Mouse (Mus musculus): ENCODE measurements around the gene Hscb. TPM values are rescaled to one million over a fixed set of nuclear protein-coding genes. Genes with fewer than 3 reads are reported as not detected.
"Not testable (repeated sequence)": the region's sequence is repeated elsewhere in the genome, so short reads cannot be mapped to it uniquely, and the experiment has no call there.

Gene Hscb
- polyA plus RNA-seq, 1 experiment from 2014 or later = 25.0 TPM

GRCm38 (mm10) chr5:110839038-110839677 lies 419 bp downstream of the Hscb start:
- Histone ChIP-seq H3K4me3 (ENCODE audit: low read depth, low read length) (peak overlapping the region; percentile 45), H3K9me3 (ENCODE audit: control insufficient read depth, low read length) (no peaks in the 10 kb centered on the region), H3K36me3 (ENCODE audit: control insufficient read depth, insufficient read depth, low read length) (no peaks in the 10 kb centered on the region; the same call in 1 of the 2 replicates), H3K4me1 (ENCODE audit: control insufficient read depth, insufficient read depth, low read length) (no peaks in the 10 kb centered on the region), H3K27ac (ENCODE audit: low read depth, low read length) (no peak overlapping the region), H3K4me2 (peak overlapping the region; percentile 81), H3K9ac (ENCODE audit: low read length) (peak overlapping the region; percentile 62), H3K27me3 (ENCODE audit: control insufficient read depth, insufficient read depth, low read length) (no peaks in the 10 kb centered on the region)
- ATAC-seq (ENCODE audit: low FRiP score) = no peak; the same call in 1 of the 2 replicates
- DNase-seq (ENCODE audit: low spot score, missing footprints) = peak; percentile 85
- WGBS = 7% methylated on average over 28 of the region's 28 CpGs

DNA sequence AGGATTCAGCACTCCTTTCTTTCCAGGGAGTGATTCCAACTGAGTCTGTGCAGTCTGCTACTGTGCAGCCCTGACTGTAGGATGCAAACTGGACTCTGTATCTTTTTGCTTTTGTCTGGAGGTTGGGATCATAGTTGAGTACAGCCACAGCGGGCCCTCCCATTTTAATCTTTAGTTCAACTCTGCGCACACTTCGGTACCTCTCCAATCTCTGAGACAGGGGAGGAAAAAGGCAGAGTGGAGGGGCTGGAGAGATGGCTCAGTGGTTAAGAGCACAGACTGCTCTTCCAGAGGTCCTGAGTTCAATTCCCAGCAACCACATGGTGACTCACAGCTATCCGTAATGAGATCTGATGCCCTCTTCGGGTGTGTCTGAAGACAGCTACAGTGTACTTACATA lies 1.6 kb downstream of the Hscb start:
- not testable (repeated sequence) for ATAC-seq (ENCODE audit: low FRiP score); DNase-seq (ENCODE audit: low spot score, missing footprints); H3K36me3 ChIP-seq (ENCODE audit: control insufficient read depth, insufficient read depth, low read length); H3K9me3 ChIP-seq (ENCODE audit: control insufficient read depth, low read length); H3K27me3 ChIP-seq (ENCODE audit: control insufficient read depth, insufficient read depth, low read length); H3K4me1 ChIP-seq (ENCODE audit: control insufficient read depth, insufficient read depth, low read length); H3K4me2 ChIP-seq; H3K9ac ChIP-seq (ENCODE audit: low read length); H3K27ac ChIP-seq (ENCODE audit: low read depth, low read length); H3K4me3 ChIP-seq (ENCODE audit: low read depth, low read length)
- WGBS = 89% methylated on average over 5 of the region's 5 CpGs

DNA sequence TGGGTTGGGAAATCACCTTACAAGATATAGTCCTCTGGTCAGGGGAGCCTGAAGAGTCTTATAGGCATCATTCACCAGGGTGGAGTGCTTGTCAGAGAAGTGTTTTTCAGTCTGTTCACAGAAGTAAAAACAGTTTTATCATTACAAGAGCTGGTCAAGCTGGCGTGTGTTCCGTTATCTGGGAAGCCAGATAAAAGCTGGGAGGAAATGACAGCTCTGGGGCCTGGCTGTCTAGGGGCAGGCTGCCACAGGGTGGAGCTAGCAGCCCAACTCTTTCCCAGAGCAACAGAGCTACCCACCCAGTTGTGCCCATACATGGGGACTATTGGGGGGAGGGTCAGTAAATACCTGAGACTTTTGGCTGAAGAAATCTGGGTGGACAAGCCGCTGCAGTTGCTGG lies 3.6 kb downstream of the Hscb start:
- no peaks in the 10 kb centered on the region for H3K4me1 ChIP-seq (ENCODE audit: control insufficient read depth, insufficient read depth, low read length)
- DNase-seq (ENCODE audit: low spot score, missing footprints) = peak; percentile 85
- H3K36me3 ChIP-seq (ENCODE audit: control insufficient read depth, insufficient read depth, low read length) = no peaks in the 10 kb centered on the region; the same call in 1 of the 2 replicates
- WGBS = 28% methylated on average over 3 of the region's 3 CpGs
- no peaks in the 10 kb centered on the region for H3K9me3 ChIP-seq (ENCODE audit: control insufficient read depth, low read length)
- H3K4me2 ChIP-seq = no peak overlapping the region
- H3K4me3 ChIP-seq (ENCODE audit: low read depth, low read length) = no peak overlapping the region
- H3K9ac ChIP-seq (ENCODE audit: low read length) = no peak overlapping the region
- ATAC-seq (ENCODE audit: low FRiP score) = no peak
- no peaks in the 10 kb centered on the region for H3K27me3 ChIP-seq (ENCODE audit: control insufficient read depth, insufficient read depth, low read length)
- H3K27ac ChIP-seq (ENCODE audit: low read depth, low read length) = no peak overlapping the region

DNA sequence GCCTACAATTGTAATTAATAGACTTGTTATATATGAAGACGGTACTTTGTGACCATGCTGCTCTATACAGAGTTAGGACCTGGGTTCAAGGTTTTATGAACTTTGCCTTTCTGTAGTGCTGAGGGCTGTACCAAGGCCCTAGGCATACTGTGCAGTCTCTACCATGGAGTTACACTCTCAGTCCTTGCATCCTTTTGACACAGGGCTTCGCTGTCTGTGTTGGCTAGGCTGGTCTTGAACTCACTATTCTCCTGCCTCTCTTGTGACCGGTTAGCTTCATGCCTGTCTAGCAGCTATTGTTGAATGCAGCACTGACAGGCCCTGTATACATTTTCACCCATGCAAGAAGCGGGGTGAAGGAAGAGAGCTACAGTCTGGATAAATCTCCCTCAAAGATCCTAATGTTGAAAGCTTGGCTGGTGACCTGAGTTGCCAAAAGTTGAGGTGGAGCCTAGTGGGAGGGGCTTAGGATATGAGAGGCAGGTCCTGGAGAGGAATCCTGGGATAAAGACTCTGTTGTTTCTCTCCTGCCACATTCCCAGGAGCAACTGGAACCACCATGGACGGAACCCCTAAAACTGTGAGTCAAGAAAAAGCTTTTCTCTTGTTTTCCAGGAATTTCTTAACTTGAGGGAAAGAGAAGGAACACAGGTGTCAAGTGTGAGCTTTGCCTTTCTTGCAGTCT lies 8.4 kb downstream of the Hscb start:
- Histone ChIP-seq H3K9me3 (ENCODE audit: control insufficient read depth, low read length) (no peaks in the 10 kb centered on the region), H3K4me1 (ENCODE audit: control insufficient read depth, insufficient read depth, low read length) (no peaks in the 10 kb centered on the region), H3K27me3 (ENCODE audit: control insufficient read depth, insufficient read depth, low read length) (no peaks in the 10 kb centered on the region), H3K36me3 (ENCODE audit: control insufficient read depth, insufficient read depth, low read length) (no peaks in the 10 kb centered on the region; the same call in 1 of the 2 replicates), H3K4me2 (no peak overlapping the region), H3K9ac (ENCODE audit: low read length) (no peak overlapping the region), H3K4me3 (ENCODE audit: low read depth, low read length) (no peak overlapping the region), H3K27ac (ENCODE audit: low read depth, low read length) (no peak overlapping the region)
- 89% methylated on average over 5 of the region's 5 CpGs for WGBS
- DNase-seq (ENCODE audit: low spot score, missing footprints) (no peak), ATAC-seq (ENCODE audit: low FRiP score) (no peak)

GRCm38 (mm10) chr5:110827576-110827975 lies 12.0 kb downstream of the Hscb start:
- H3K27me3 ChIP-seq (ENCODE audit: control insufficient read depth, insufficient read depth, low read length) = no peaks in the 10 kb centered on the region
- no peaks in the 10 kb centered on the region for H3K9me3 ChIP-seq (ENCODE audit: control insufficient read depth, low read length)
- H3K4me1 ChIP-seq (ENCODE audit: control insufficient read depth, insufficient read depth, low read length) = no peaks in the 10 kb centered on the region
- H3K9ac ChIP-seq (ENCODE audit: low read length) = no peak overlapping the region
- H3K4me2 ChIP-seq = no peak overlapping the region
- no peak overlapping the region for H3K4me3 ChIP-seq (ENCODE audit: low read depth, low read length)
- DNase-seq (ENCODE audit: low spot score, missing footprints) (no peak), ATAC-seq (ENCODE audit: low FRiP score) (no peak)
- H3K27ac ChIP-seq (ENCODE audit: low read depth, low read length) = no peak overlapping the region
- H3K36me3 ChIP-seq (ENCODE audit: control insufficient read depth, insufficient read depth, low read length) = no peaks in the 10 kb centered on the region
- 89% methylated on average over 5 of the region's 5 CpGs for WGBS

DNA sequence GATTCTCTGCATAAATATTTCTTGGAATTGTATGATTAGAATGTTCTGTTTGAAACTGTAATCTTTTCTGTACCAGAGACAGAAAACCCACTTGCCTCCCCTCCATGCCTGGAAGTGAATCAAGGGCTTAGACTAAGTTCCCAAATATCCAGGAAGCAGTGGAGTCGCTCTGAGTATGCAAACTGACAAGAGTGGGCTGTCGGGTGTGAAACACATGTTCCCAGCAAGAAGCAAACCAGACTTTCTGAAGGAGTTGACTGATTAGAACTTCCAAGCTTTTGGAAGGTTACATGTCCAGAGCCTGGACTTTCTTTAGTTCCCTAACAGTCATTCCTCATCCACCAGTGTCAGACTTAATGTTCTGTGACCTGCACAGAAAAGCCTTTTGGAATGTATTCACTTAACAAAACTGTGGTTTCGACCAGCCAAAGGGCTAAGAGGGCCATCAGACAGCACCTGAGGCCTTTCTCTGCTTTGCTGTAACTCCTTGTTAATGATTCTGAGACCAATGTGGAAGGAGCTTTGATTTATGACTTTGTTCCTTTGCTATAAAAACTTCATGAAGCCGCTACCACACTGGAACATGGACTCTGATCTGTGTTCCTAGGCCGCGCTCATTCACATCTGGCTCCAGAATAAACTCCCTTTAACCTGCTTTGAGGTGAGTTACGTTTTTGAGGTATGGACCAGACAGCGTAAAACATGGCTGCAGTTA lies 12.6 kb downstream of the Hscb start:
- Histone ChIP-seq H3K27ac (ENCODE audit: low read depth, low read length) (no peak overlapping the region), H3K9me3 (ENCODE audit: control insufficient read depth, low read length) (no peaks in the 10 kb centered on the region), H3K36me3 (ENCODE audit: control insufficient read depth, insufficient read depth, low read length) (no peaks in the 10 kb centered on the region), H3K9ac (ENCODE audit: low read length) (no peak overlapping the region), H3K4me1 (ENCODE audit: control insufficient read depth, insufficient read depth, low read length) (no peaks in the 10 kb centered on the region), H3K27me3 (ENCODE audit: control insufficient read depth, insufficient read depth, low read length) (no peaks in the 10 kb centered on the region), H3K4me3 (ENCODE audit: low read depth, low read length) (no peak overlapping the region), H3K4me2 (no peak overlapping the region)
- DNase-seq (ENCODE audit: low spot score, missing footprints) (no peak), ATAC-seq (ENCODE audit: low FRiP score) (no peak)
- WGBS = 91% methylated on average over 8 of the region's 8 CpGs

DNA sequence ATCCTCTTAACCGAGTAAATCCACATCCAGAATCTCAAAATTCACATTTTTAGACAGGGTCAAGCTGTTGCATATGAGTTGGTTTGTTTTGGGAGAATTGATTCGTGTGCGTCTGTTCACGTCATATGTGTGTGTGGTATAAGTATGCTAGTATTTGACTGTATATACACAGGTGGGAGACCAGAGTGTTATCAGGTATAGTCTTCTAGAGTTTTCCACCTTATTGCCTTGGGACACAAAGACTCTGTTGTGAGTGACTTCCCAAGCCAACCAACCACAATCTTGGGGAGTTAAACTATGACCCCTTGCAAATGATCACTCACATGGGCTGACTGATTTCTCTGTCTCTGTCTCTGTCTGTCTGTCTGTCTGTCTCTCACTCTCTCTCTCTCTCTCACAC lies 15.2 kb downstream of the Hscb start:
- Histone ChIP-seq H3K4me2 (no peak overlapping the region), H3K9me3 (ENCODE audit: control insufficient read depth, low read length) (no peaks in the 10 kb centered on the region), H3K36me3 (ENCODE audit: control insufficient read depth, insufficient read depth, low read length) (no peaks in the 10 kb centered on the region), H3K27me3 (ENCODE audit: control insufficient read depth, insufficient read depth, low read length) (no peaks in the 10 kb centered on the region), H3K9ac (ENCODE audit: low read length) (no peak overlapping the region), H3K27ac (ENCODE audit: low read depth, low read length) (no peak overlapping the region), H3K4me3 (ENCODE audit: low read depth, low read length) (no peak overlapping the region), H3K4me1 (ENCODE audit: control insufficient read depth, insufficient read depth, low read length) (no peaks in the 10 kb centered on the region)
- no peak for DNase-seq (ENCODE audit: low spot score, missing footprints)
- ATAC-seq (ENCODE audit: low FRiP score) = no peak
- 93% methylated on average over 4 of the region's 4 CpGs for WGBS

DNA sequence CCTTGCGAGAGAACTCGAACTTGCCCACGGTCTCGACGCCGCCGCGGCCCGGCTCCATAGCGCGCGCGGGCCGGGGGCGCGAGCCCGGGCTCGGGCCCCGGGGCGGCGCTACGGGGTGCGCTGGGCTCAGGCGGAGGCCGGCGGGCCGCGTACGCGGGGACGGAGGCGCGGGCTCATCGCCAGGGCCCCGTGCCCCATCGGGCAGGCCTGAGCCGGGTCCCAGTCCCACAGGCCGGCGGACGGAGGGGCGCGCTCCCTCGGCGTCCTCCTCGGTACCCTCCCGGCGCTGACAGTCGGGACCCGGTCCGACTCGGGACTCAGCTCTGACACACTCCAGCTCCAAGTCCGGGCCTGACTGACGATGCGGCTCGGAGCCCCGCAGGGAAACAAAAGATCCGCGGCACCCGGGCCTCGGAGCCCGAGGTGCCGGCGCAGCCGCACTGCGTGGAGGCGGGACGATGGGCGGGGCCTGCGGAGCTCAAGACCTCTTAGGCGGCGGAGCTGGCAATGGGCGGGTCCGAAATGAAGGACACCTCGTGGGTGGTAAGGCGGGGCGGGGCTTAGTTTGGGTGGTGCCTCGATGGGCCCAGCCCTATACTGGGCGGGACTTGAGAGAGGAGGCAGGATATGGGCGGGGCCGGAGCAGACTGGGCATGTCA lies 29.8 kb downstream of the Hscb start, which contains the start of gene Ulk1:
Ulk1 (minus strand) TSS at position 431 of the 659 bp plus-strand sequence.
- Histone ChIP-seq H3K4me1 (ENCODE audit: control insufficient read depth, insufficient read depth, low read length) (peaks cover 23% of the 10 kb centered on the region), H3K9ac (ENCODE audit: low read length) (peak within 1 kb of the TSS; percentile 96), H3K36me3 (ENCODE audit: control insufficient read depth, insufficient read depth, low read length) (0 out of 2 replicates have a peak, but pooled peaks cover 8% of the 10 kb centered on the region), H3K4me3 (ENCODE audit: low read depth, low read length) (peak within 1 kb of the TSS; percentile 94), H3K4me2 (peak within 1 kb of the TSS; percentile 99), H3K27me3 (ENCODE audit: control insufficient read depth, insufficient read depth, low read length) (no peaks in the 10 kb centered on the region), H3K9me3 (ENCODE audit: control insufficient read depth, low read length) (no peaks in the 10 kb centered on the region), H3K27ac (ENCODE audit: low read depth, low read length) (peak within 1 kb of the TSS; percentile 69)
- DNase-seq (ENCODE audit: low spot score, missing footprints) (peak; percentile 100), ATAC-seq (ENCODE audit: low FRiP score) (peak; percentile 96)
- under 1% methylated on average over 64 of the region's 80 CpGs for WGBS
